Mouse (Mus musculus) thymus, adult 2 months (tissue): ENCODE measurements around the gene Man1c1.

ENCODE experiments used
- CTCF ChIP-seq: fragments of 200-500 bp; IDR thresholded peaks from 2 replicates; pipeline ENCODE4 v1.5.1; 2012; ENCODE audit warnings: mild to moderate bottlenecking, control low read depth, low read length, moderate library complexity, borderline replicate concordance; ENCODE audit not compliant: control insufficient read depth, poor library complexity, insufficient read depth; ENCODE audit errors: extremely low read depth
- POLR2A ChIP-seq: fragments of 200-500 bp; IDR thresholded peaks from 2 replicates; pipeline ENCODE4 v1.6.1; 2012; ENCODE audit warnings: mild to moderate bottlenecking, low read length, control low read depth, moderate library complexity; ENCODE audit not compliant: control insufficient read depth, poor library complexity, insufficient read depth; ENCODE audit errors: extremely low read depth

DNA sequence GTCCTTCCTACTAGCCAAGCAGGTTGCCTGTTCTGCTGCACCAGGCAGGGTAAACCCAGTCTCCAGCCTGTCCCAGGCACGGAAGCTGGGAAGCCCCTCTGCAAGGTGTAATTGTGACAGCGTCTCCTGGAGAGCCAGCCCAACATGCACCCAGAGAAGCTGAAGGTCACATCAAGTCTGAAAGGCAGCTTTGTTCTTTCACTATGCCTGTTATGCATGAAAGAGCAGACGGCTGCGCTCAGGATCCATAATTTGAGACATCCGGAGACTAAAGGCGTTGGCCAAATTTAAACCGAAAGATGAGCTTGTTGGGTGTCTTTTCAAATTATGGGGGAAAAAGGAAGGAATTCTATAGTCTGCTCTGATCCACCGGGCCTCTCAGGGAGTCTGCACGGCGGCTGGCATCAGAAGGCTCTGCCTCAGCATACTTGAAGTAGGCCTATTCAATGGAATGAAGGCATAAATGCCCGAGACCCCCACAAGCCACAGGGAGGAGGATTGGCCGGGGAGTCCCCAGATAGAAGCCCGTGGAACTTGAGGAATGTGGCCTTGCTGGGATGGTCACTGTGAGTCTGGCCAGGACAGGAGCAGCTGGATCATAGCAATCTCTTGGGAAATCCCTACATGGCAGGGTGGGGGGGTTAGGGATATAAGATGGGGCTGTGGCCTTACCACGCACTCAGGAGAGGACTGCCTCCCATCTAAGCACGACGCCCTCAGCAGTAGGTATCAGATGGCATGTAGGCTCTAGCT is 40.0 kb upstream of the Man1c1 start:
- TF ChIP-seq CTCF: no peak
- no peak for TF ChIP-seq POLR2A
